20 mouse cellular contexts compared by ENCODE assay signal in the genomic region with DNA sequence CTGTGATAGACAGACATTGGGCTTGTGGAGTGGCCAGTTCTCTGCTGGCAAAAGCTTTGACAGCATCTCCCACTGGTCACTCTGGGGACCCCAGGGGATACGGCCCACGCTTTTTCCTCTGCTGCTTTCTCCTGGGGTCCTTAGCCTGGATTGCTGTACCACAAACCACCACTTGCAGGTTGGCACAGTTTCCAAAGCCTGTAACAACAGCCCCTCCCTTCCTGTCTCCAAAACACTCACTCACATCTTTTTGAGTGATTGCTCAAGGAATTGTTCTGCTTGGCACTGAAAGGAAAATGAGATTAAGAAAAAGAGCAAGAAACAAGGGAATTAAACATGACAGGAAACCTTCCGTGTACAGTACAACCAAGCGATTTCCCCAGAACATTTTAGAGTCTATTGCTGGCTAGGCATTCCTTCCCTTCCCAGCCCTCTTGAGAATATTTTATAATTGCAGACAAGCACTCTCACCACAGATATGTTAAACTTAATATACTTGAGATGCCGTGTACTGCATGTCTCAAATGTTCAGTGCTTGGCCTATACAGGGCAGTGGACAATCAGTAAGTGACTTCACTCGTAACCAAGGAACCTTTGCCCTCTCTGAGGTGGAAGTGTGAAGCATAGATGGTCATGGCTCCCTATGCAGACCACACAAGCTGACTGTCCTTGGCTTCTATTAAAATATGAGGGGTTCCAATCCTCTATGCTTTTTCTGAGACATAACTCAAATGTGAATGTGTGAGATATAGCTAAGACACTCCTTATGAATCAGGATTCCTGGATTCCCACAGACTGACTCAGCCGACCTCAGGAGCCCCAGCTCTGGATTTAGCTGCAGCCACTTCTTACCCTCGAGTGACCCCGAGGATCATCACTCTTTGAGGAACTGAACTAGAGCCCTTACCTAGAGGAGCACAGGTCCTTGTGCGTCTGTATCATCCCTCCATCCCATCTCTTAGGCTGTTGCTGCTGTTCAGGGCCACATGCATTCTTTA.
A peak's percentile ranks its signal among the peaks of the same experiment; 100 is the strongest.
DNase-seq lines count a peak whose midpoint lies in the region; ATAC-seq and TF ChIP-seq lines count a peak whose summit lies in the region.
"Had no signal": no experiment of that assay in that cellular context is flagged by ENCODE, and none has a peak within 500 bp of the region (broad histone marks: within the 10 kb centered on the region; RNA-seq: fewer than 3 reads in every experiment).

No protein-coding gene starts in this region.

- 0 out of 2 replicates have a peak, but pooled peaks have one; percentile 23 for ATAC-seq in hindbrain, embryonic 15.5 days (ENCODE audit: low FRiP score, low read depth)
- ATAC-seq in hindbrain, embryonic 13.5 days (ENCODE audit: low FRiP score), result no peak
- no peak for ATAC-seq in lung, embryonic 14.5 days (ENCODE audit: insufficient read depth)
- no peak for ATAC-seq in stomach, postnatal 0 days (ENCODE audit: low FRiP score, low TSS enrichment)
- ATAC-seq: forebrain, embryonic 14.5 days; intestine, embryonic 16.5 days had no signal

- H3K9ac ChIP-seq in hindbrain, embryonic 15.5 days, result no peak overlapping the region
- H3K9ac ChIP-seq in hindbrain, embryonic 13.5 days, result no peak overlapping the region
- no peak overlapping the region for H3K9ac ChIP-seq in lung, embryonic 14.5 days
- H3K9ac ChIP-seq in stomach, postnatal 0 days (ENCODE audit: low read length), result no peak overlapping the region
- H3K9ac ChIP-seq: embryonic facial prominence, embryonic 15.5 days; limb, embryonic 12.5 days; liver, embryonic 15.5 days; midbrain, embryonic 12.5 days had no signal

- H3K36me3 ChIP-seq in hindbrain, embryonic 15.5 days, result no peaks in the 10 kb centered on the region
- no peaks in the 10 kb centered on the region for H3K36me3 ChIP-seq in hindbrain, embryonic 13.5 days
- H3K36me3 ChIP-seq in lung, embryonic 14.5 days (ENCODE audit: insufficient read depth), result no peaks in the 10 kb centered on the region
- H3K36me3 ChIP-seq in stomach, postnatal 0 days (ENCODE audit: control insufficient read depth, insufficient read depth, low read length), result no peaks in the 10 kb centered on the region
- H3K36me3 ChIP-seq: embryonic facial prominence, embryonic 15.5 days; limb, embryonic 12.5 days; liver, embryonic 15.5 days; midbrain, embryonic 12.5 days had no signal

- no peak overlapping the region for H3K4me3 ChIP-seq in hindbrain, embryonic 15.5 days
- no peak overlapping the region for H3K4me3 ChIP-seq in hindbrain, embryonic 13.5 days
- no peak overlapping the region for H3K4me3 ChIP-seq in lung, embryonic 14.5 days (ENCODE audit: low read depth, low read length)
- H3K4me3 ChIP-seq in stomach, postnatal 0 days (ENCODE audit: low read depth, low read length), result no peak overlapping the region
- H3K4me3 ChIP-seq: embryonic facial prominence, embryonic 15.5 days; limb, embryonic 12.5 days; liver, embryonic 15.5 days; midbrain, embryonic 12.5 days had no signal

- H3K27ac ChIP-seq in hindbrain, embryonic 15.5 days (replicated peaks), result no peak overlapping the region
- H3K27ac ChIP-seq in hindbrain, embryonic 13.5 days, result no peak overlapping the region
- no peak overlapping the region for H3K27ac ChIP-seq in lung, embryonic 14.5 days (ENCODE audit: low read depth)
- H3K27ac ChIP-seq in stomach, postnatal 0 days (replicated peaks), result no peak overlapping the region
- H3K27ac ChIP-seq: embryonic facial prominence, embryonic 15.5 days; limb, embryonic 12.5 days; liver, embryonic 15.5 days; midbrain, embryonic 12.5 days had no signal

- DNase-seq in adrenal gland, adult 2 months, result peak; percentile 35
- DNase-seq in adrenal gland, postnatal 4 days (ENCODE audit: low spot score in 2 of 2), result no peak
- peak; percentile 11 for DNase-seq in lung, embryonic 14.5 days
- no peak for DNase-seq in stomach, postnatal 0 days (ENCODE audit: low spot score)
- DNase-seq in cerebellum, postnatal 14 days, result no peak
- no peak for DNase-seq in right cerebral cortex, postnatal 10 days (ENCODE audit: low spot score in 2 of 2)
- DNase-seq: adrenal gland, postnatal 10 days; cerebellum, postnatal 36 days; gastrocnemius, postnatal 25 days; kidney, postnatal 14 days; layer of hippocampus, postnatal 36 days; right cerebral cortex, postnatal 4 days had no signal

- WGBS in hindbrain, embryonic 15.5 days, result 77% methylated on average over 10 of the region's 10 CpGs
- 81% methylated on average over 10 of the region's 10 CpGs for WGBS in hindbrain, embryonic 13.5 days
- WGBS in lung, embryonic 14.5 days, result 67% methylated on average over 10 of the region's 10 CpGs
- 62% methylated on average over 10 of the region's 10 CpGs for WGBS in stomach, postnatal 0 days

- TF ChIP-seq CTCF in lung, embryonic 14.5 days (IDR thresholded peaks at IDR 0.05; ENCODE audit: low read depth), result 0 out of 2 replicates have a peak, but pooled peaks have one; percentile 23
- TF ChIP-seq CTCF in stomach, postnatal 0 days (IDR thresholded peaks at IDR 0.05; ENCODE audit: low read depth), result peak; percentile 25; the same call in 1 of the 2 replicates

- no peaks in the 10 kb centered on the region for H3K27me3 ChIP-seq in hindbrain, embryonic 15.5 days
- H3K27me3 ChIP-seq in hindbrain, embryonic 13.5 days, result no peaks in the 10 kb centered on the region
- no peaks in the 10 kb centered on the region for H3K27me3 ChIP-seq in lung, embryonic 14.5 days (ENCODE audit: insufficient read depth, low read length)
- no peaks in the 10 kb centered on the region for H3K27me3 ChIP-seq in stomach, postnatal 0 days (ENCODE audit: control insufficient read depth, insufficient read depth, low read length)
- H3K27me3 ChIP-seq: limb, embryonic 12.5 days; liver, embryonic 15.5 days; midbrain, embryonic 12.5 days had no signal

- TF ChIP-seq EP300 in stomach, postnatal 0 days (optimal IDR thresholded peaks at IDR 0.05), result no peak

- H3K4me2 ChIP-seq in hindbrain, embryonic 15.5 days, result no peak overlapping the region
- H3K4me2 ChIP-seq in hindbrain, embryonic 13.5 days, result no peak overlapping the region
- H3K4me2 ChIP-seq in lung, embryonic 14.5 days, result no peak overlapping the region
- H3K4me2 ChIP-seq in stomach, postnatal 0 days (replicated peaks; ENCODE audit: low read depth), result no peak overlapping the region
- H3K4me2 ChIP-seq: embryonic facial prominence, embryonic 15.5 days; limb, embryonic 12.5 days; liver, embryonic 15.5 days; midbrain, embryonic 12.5 days had no signal

- H3K4me1 ChIP-seq in hindbrain, embryonic 15.5 days (replicated peaks), result no peaks in the 10 kb centered on the region; the same call in 1 of the 2 replicates
- peaks cover 8% of the 10 kb centered on the region; the same call in 1 of the 2 replicates for H3K4me1 ChIP-seq in hindbrain, embryonic 13.5 days (replicated peaks)
- H3K4me1 ChIP-seq in lung, embryonic 14.5 days (ENCODE audit: insufficient read depth), result 0 out of 2 replicates have a peak, but pooled peaks cover 6% of the 10 kb centered on the region
- no peaks in the 10 kb centered on the region for H3K4me1 ChIP-seq in stomach, postnatal 0 days (replicated peaks; ENCODE audit: control insufficient read depth, insufficient read depth)
- H3K4me1 ChIP-seq: limb, embryonic 12.5 days; liver, embryonic 15.5 days; midbrain, embryonic 12.5 days had no signal

- no peaks in the 10 kb centered on the region for H3K9me3 ChIP-seq in hindbrain, embryonic 15.5 days
- H3K9me3 ChIP-seq in hindbrain, embryonic 13.5 days, result no peaks in the 10 kb centered on the region
- H3K9me3 ChIP-seq in lung, embryonic 14.5 days (ENCODE audit: low read depth, low read length), result no peaks in the 10 kb centered on the region
- no peaks in the 10 kb centered on the region for H3K9me3 ChIP-seq in stomach, postnatal 0 days (ENCODE audit: control insufficient read depth, low read length)
- H3K9me3 ChIP-seq: embryonic facial prominence, embryonic 15.5 days; liver, embryonic 15.5 days; midbrain, embryonic 12.5 days had no signal

Comparison
In these comparisons a context has a peak if more than half of its experiments do, and no peak if none do; other contexts are left out.
1. DNase-seq: peak in adrenal gland, adult 2 months (single experiment) and lung, embryonic 14.5 days (single experiment); none in adrenal gland, postnatal 4 days (0 of 2), stomach, postnatal 0 days (single experiment), cerebellum, postnatal 14 days (0 of 2) and right cerebral cortex, postnatal 10 days (0 of 2).